Mouse (Mus musculus) inflammation-experienced regulatory T-cells, adult 6 months (primary cell): Measurements from ENCODE around the gene H2-M10.2. TPM values are rescaled to one million over a fixed set of nuclear protein-coding genes. Genes with fewer than 3 reads are reported as not detected.
"Not testable (repeated sequence)": the region's sequence is repeated elsewhere in the genome, so short reads cannot be mapped to it uniquely, and the experiment has no call there.

ENCODE experiments used
- ATAC-seq: one replicate; pipeline ENCODE4 v1.8.0; 2017
- polyA plus RNA-seq, 3 experiments: library from polyadenylated mRNA; unstranded; fragments of 100-300 nt; shearing (Covaris generic); gene quantifications; one replicate each; pipeline ENCODE4 v1.2.1; 2017

H2-M10.2 gene
- not detected for polyA plus RNA-seq

- ATAC-seq, result no peak
Observed at GRCm38 (mm10) chr17:36286390-36286789, at the start of gene H2-M10.2. Gene H2-M10.2 (minus strand): TSS chr17:36286490.

- no peak for ATAC-seq
Observed at GRCm38 (mm10) chr17:36326055-36326454, 39.8 kb upstream of the H2-M10.2 start, which contains the start of gene H2-M10.1. Gene H2-M10.1 (minus strand): TSS chr17:36326155.

- no peak for ATAC-seq
Observed at GRCm38 (mm10) chr17:36315689-36316253, 29.5 kb upstream of the H2-M10.2 start.

GRCm38 (mm10) chr17:36315041-36315688 lies 28.9 kb upstream of the H2-M10.2 start:
- ATAC-seq, result peak; percentile 95

GRCm38 (mm10) chr17:36314511-36314910 lies 28.2 kb upstream of the H2-M10.2 start:
- ATAC-seq, result peak; percentile 18

GRCm38 (mm10) chr17:36309293-36309692 lies 23.0 kb upstream of the H2-M10.2 start:
- ATAC-seq, result no peak

GRCm38 (mm10) chr17:36308855-36309254 lies 22.6 kb upstream of the H2-M10.2 start:
- not testable (repeated sequence) for ATAC-seq

GRCm38 (mm10) chr17:36281521-36282245 lies 4.6 kb downstream of the H2-M10.2 start:
- ATAC-seq, result no peak

GRCm38 (mm10) chr17:36274776-36275175 lies 11.5 kb downstream of the H2-M10.2 start:
- ATAC-seq, result no peak

- ATAC-seq, result no peak
Observed at GRCm38 (mm10) chr17:36273796-36274195, 12.5 kb downstream of the H2-M10.2 start.

GRCm38 (mm10) chr17:36272643-36273366 lies 13.5 kb downstream of the H2-M10.2 start:
- ATAC-seq, result no peak

- peak; percentile 89 for ATAC-seq
Observed at GRCm38 (mm10) chr17:36271586-36272256, 14.6 kb downstream of the H2-M10.2 start, which contains the start of gene Trim39. Gene Trim39 (minus strand): TSS chr17:36272247.

- peak; percentile 74 for ATAC-seq
Observed at GRCm38 (mm10) chr17:36270956-36271585, 15.2 kb downstream of the H2-M10.2 start.

GRCm38 (mm10) chr17:36265834-36266233 lies 20.5 kb downstream of the H2-M10.2 start:
- peak; percentile 85 for ATAC-seq

- no peak for ATAC-seq
Observed at GRCm38 (mm10) chr17:36264273-36264925, 21.9 kb downstream of the H2-M10.2 start.

GRCm38 (mm10) chr17:36261511-36262166 lies 24.7 kb downstream of the H2-M10.2 start:
- no peak for ATAC-seq

GRCm38 (mm10) chr17:36257969-36258368 lies 28.3 kb downstream of the H2-M10.2 start, which contains the start of gene Rpp21:
Gene Rpp21 (minus strand): TSS chr17:36258069.
- ATAC-seq, result no peak

- ATAC-seq, result peak; percentile 95
Observed at GRCm38 (mm10) chr17:36257241-36257947, 28.9 kb downstream of the H2-M10.2 start.

- ATAC-seq, result no peak
Observed at GRCm38 (mm10) chr17:36253087-36253600, 33.1 kb downstream of the H2-M10.2 start.
